Mouse (Mus musculus) MEL (cell line): ENCODE results near the gene Map3k20.

ENCODE experiments used
- BHLHE40 ChIP-seq: IDR thresholded peaks from 2 replicates; pipeline ENCODE4 v1.6.1; 2012; ENCODE audit warnings: low read depth, mild to moderate bottlenecking, inconsistent platforms, low read length, improper control_type of control experiment, borderline replicate concordance
- CHD1 ChIP-seq: IDR thresholded peaks from 2 replicates; pipeline ENCODE4 v1.6.1; 2012; ENCODE audit warnings: low read depth, mild to moderate bottlenecking, inconsistent platforms, low read length, improper control_type of control experiment
- CTCF ChIP-seq, 3 experiments: IDR thresholded peaks in 2 of 3; conservative IDR thresholded peaks in 1 of 3; 2 replicates each; pipeline ENCODE4 v1.5.1; 2011 to 2012; ENCODE audit warnings: low read length in 3 of 3, low read depth in 2 of 3, mild to moderate bottlenecking in 2 of 3, improper control_type of control experiment in 1 of 3, inconsistent platforms in 1 of 3, mixed read lengths in 1 of 3, moderate library complexity in 1 of 3; ENCODE audit not compliant: control insufficient read depth in 1 of 3, insufficient read depth in 1 of 3, poor library complexity in 1 of 3, severe bottlenecking in 1 of 3
- EP300 ChIP-seq, 2 experiments: IDR thresholded peaks; 2 replicates each; pipeline ENCODE4 v1.6.1; 2011; ENCODE audit warnings: improper control_type of control experiment in 2 of 2, low read length in 2 of 2, low read depth in 1 of 2, mild to moderate bottlenecking in 1 of 2
- ETS1 ChIP-seq: IDR thresholded peaks from 2 replicates; pipeline ENCODE4 v1.6.1; 2012; ENCODE audit warnings: low read depth, mild to moderate bottlenecking, inconsistent platforms, low read length, improper control_type of control experiment, moderate library complexity
- GATA1 ChIP-seq: IDR thresholded peaks from 2 replicates; pipeline ENCODE4 v1.6.1; 2011; ENCODE audit warnings: low read depth, low read length, improper control_type of control experiment
- HCFC1 ChIP-seq: IDR thresholded peaks from 2 replicates; pipeline ENCODE4 v1.6.1; 2012; ENCODE audit warnings: low read depth, mild to moderate bottlenecking, inconsistent platforms, low read length, improper control_type of control experiment, moderate library complexity
- MAZ ChIP-seq: IDR thresholded peaks from 2 replicates; pipeline ENCODE4 v1.6.1; 2012; ENCODE audit warnings: low read depth, mild to moderate bottlenecking, inconsistent platforms, low read length, improper control_type of control experiment
- POLR2A ChIP-seq, 2 experiments: IDR thresholded peaks; 2 replicates each; pipeline ENCODE4 v1.6.1; 2011 to 2012; ENCODE audit warnings: low read length in 2 of 2, mild to moderate bottlenecking in 2 of 2, control low read depth in 1 of 2, improper control_type of control experiment in 1 of 2, low read depth in 1 of 2, moderate library complexity in 1 of 2; ENCODE audit not compliant: control insufficient read depth in 1 of 2, insufficient read depth in 1 of 2, poor library complexity in 1 of 2
- SIN3A ChIP-seq: IDR thresholded peaks from 2 replicates; pipeline ENCODE4 v1.6.1; 2012; ENCODE audit warnings: low read length, improper control_type of control experiment, inconsistent platforms

DNA sequence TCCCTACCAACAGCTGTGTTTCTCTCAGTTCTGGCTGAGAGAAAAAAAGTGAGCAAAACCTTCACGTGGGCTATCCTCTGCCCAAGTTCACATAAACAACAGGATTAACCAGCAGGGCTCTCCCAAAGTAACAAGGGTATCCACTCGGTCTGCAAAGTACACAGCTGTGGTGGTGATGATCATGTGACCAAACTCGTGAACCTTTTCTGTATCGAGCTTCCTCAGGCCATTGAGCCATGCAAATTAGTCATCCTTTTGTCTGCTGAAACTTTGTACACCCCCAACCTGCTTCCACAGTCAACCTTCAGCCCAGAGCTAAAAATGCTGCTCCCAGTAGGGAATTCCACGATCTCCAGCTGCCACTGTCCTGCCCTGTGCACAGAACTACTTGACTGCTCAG lies 161.2 kb downstream of the Map3k20 start:
- no peak for TF ChIP-seq MAZ
- TF ChIP-seq ETS1 = no peak
- no peak for TF ChIP-seq CTCF (IDR thresholded peaks at IDR 0.05 in 2 of 3, conservative IDR thresholded peaks at IDR 0.05 in 1 of 3; ENCODE audit: control insufficient read depth in 1 of 3, insufficient read depth in 1 of 3, low read depth in 2 of 3, low read length in 3 of 3, poor library complexity in 1 of 3, severe bottlenecking in 1 of 3)
- no peak for TF ChIP-seq POLR2A (IDR thresholded peaks at IDR 0.05; ENCODE audit: control insufficient read depth in 1 of 2, insufficient read depth in 1 of 2, low read depth in 1 of 2, low read length in 2 of 2, poor library complexity in 1 of 2)
- TF ChIP-seq SIN3A = no peak
- no peak for TF ChIP-seq GATA1
- no peak for TF ChIP-seq EP300 (IDR thresholded peaks at IDR 0.05; ENCODE audit: low read depth in 1 of 2, low read length in 2 of 2)
- no peak for TF ChIP-seq BHLHE40
- TF ChIP-seq HCFC1 = no peak
- no peak for TF ChIP-seq CHD1
